Mouse (Mus musculus) liver, postnatal 0 days (tissue): ENCODE measurements around the gene Clpsl2.

ENCODE experiments used
- CTCF ChIP-seq: sonication (generic); IDR thresholded peaks from 2 replicates; pipeline ENCODE4 v1.5.1; 2016; ENCODE audit warnings: antibody characterized with exemption, low read depth
- EP300 ChIP-seq: IDR thresholded peaks from 2 replicates; pipeline ENCODE4 v1.6.1; 2016; ENCODE audit warnings: antibody characterized with exemption, low read depth, mild to moderate bottlenecking

GRCm38 (mm10) chr17:28510445-28511342 is 38.5 kb upstream of the Clpsl2 start:
- TF ChIP-seq CTCF, result no peak
- no peak for TF ChIP-seq EP300
